Mouse (Mus musculus) myocyte (in vitro differentiated cells): ENCODE measurements around the gene Nek7.

Source experiments
- CEBPB ChIP-seq: IDR thresholded peaks from 2 replicates; pipeline ENCODE4 v1.6.1; 2011; ENCODE audit warnings: mild to moderate bottlenecking, moderate library complexity; ENCODE audit not compliant: poor library complexity, insufficient read depth, severe bottlenecking
- E2F4 ChIP-seq: IDR thresholded peaks from one replicate; pipeline ENCODE4 v1.6.1; 2011; ENCODE audit warnings: mild to moderate bottlenecking, control low read depth, moderate library complexity; ENCODE audit not compliant: insufficient read depth
- MAX ChIP-seq: IDR thresholded peaks from one replicate; pipeline ENCODE4 v1.6.1; 2011; ENCODE audit warnings: low read depth, mild to moderate bottlenecking, control low read depth
- MYOD1 ChIP-seq, 3 experiments: IDR thresholded peaks; one replicate each; pipeline ENCODE4 v1.6.1; 2011; ENCODE audit warnings: control low read depth in 2 of 3, low read depth in 2 of 3, mild to moderate bottlenecking in 2 of 3, moderate library complexity in 1 of 3; ENCODE audit not compliant: insufficient read length in 2 of 3, control insufficient read depth in 1 of 3
- MYOG ChIP-seq, 3 experiments: IDR thresholded peaks; one replicate each; pipeline ENCODE4 v1.6.1; 2011; ENCODE audit warnings: control low read depth in 2 of 3, low read depth in 2 of 3, mild to moderate bottlenecking in 2 of 3; ENCODE audit not compliant: insufficient read length in 2 of 3, control insufficient read depth in 1 of 3, insufficient read depth in 1 of 3
- POLR2A ChIP-seq: IDR thresholded peaks from one replicate; pipeline ENCODE4 v1.6.1; 2011; ENCODE audit warnings: low read depth, mild to moderate bottlenecking, control low read depth, moderate library complexity; ENCODE audit not compliant: insufficient read length
- POLR2AphosphoS2 ChIP-seq: IDR thresholded peaks from one replicate; pipeline ENCODE4 v1.6.1; 2011; ENCODE audit warnings: low read depth, control low read depth; ENCODE audit not compliant: insufficient read length
- REST ChIP-seq: IDR thresholded peaks from one replicate; pipeline ENCODE4 v1.6.1; 2011; ENCODE audit warnings: mild to moderate bottlenecking, control low read depth, moderate library complexity; ENCODE audit not compliant: insufficient read depth, insufficient read length
- SRF ChIP-seq: IDR thresholded peaks from one replicate; pipeline ENCODE4 v1.6.1; 2011; ENCODE audit warnings: low read depth; ENCODE audit not compliant: control insufficient read depth, insufficient read length
- TCF12 ChIP-seq: IDR thresholded peaks from one replicate; pipeline ENCODE4 v1.6.1; 2011; ENCODE audit warnings: mild to moderate bottlenecking, control low read depth; ENCODE audit not compliant: poor library complexity, insufficient read depth, severe bottlenecking
- USF1 ChIP-seq: IDR thresholded peaks from one replicate; pipeline ENCODE4 v1.6.1; 2011; ENCODE audit warnings: low read depth, mild to moderate bottlenecking, control low read depth, moderate library complexity

GRCm38 (mm10) chr1:138622431-138622830 is 2.5 kb upstream of the Nek7 start:
- TF ChIP-seq MAX (no peak), POLR2A (no peak), TCF12 (no peak), SRF (no peak), MYOG (IDR thresholded peaks at IDR 0.05; ENCODE audit: control insufficient read depth in 1 of 3, insufficient read depth in 1 of 3, insufficient read length in 2 of 3, low read depth in 2 of 3) (peak in 1 of 3 experiments; percentile 34), USF1 (no peak), POLR2AphosphoS2 (no peak), CEBPB (no peak), MYOD1 (IDR thresholded peaks at IDR 0.05; ENCODE audit: control insufficient read depth in 1 of 3, insufficient read length in 2 of 3, low read depth in 2 of 3) (no peak), REST (no peak), E2F4 (no peak)
